Mouse (Mus musculus): Measurements from ENCODE around the gene Eif2b2.

Eif2b2 gene

GRCm38 (mm10) chr12:85194623-85195018 lies 24.7 kb upstream of the Eif2b2 start:
- no peak for DNase-seq (ENCODE audit: low spot score)

- DNase-seq (ENCODE audit: low spot score): no peak
Observed at GRCm38 (mm10) chr12:85195086-85195485, 24.2 kb upstream of the Eif2b2 start.

- no peak for DNase-seq (ENCODE audit: low spot score)
Observed at GRCm38 (mm10) chr12:85196191-85196590, 23.1 kb upstream of the Eif2b2 start.

- no peak for DNase-seq (ENCODE audit: low spot score)
Observed at GRCm38 (mm10) chr12:85197371-85197770, 21.9 kb upstream of the Eif2b2 start.

- DNase-seq (ENCODE audit: low spot score): peak; percentile 79
Observed at GRCm38 (mm10) chr12:85197936-85198335, 21.3 kb upstream of the Eif2b2 start.

- DNase-seq (ENCODE audit: low spot score): no peak
Observed at GRCm38 (mm10) chr12:85199954-85200353, 19.3 kb upstream of the Eif2b2 start.

- DNase-seq (ENCODE audit: low spot score): peak; percentile 53
Observed at GRCm38 (mm10) chr12:85200929-85201829, 18.1 kb upstream of the Eif2b2 start.

- no peak for DNase-seq (ENCODE audit: low spot score)
Observed at GRCm38 (mm10) chr12:85201830-85202147, 17.5 kb upstream of the Eif2b2 start.

- DNase-seq (ENCODE audit: low spot score): no peak
Observed at GRCm38 (mm10) chr12:85202191-85202590, 17.1 kb upstream of the Eif2b2 start.

- no peak for DNase-seq (ENCODE audit: low spot score)
Observed at GRCm38 (mm10) chr12:85203699-85204098, 15.6 kb upstream of the Eif2b2 start.

GRCm38 (mm10) chr12:85204105-85204504 lies 15.2 kb upstream of the Eif2b2 start:
- DNase-seq (ENCODE audit: low spot score): no peak

- no peak for DNase-seq (ENCODE audit: low spot score)
Observed at GRCm38 (mm10) chr12:85205425-85205824, 13.9 kb upstream of the Eif2b2 start.

- DNase-seq (ENCODE audit: low spot score): no peak
Observed at GRCm38 (mm10) chr12:85208687-85209199, 10.5 kb upstream of the Eif2b2 start.

- peak; percentile 13 for DNase-seq (ENCODE audit: low spot score)
Observed at GRCm38 (mm10) chr12:85215031-85215430, 4.2 kb upstream of the Eif2b2 start.

- DNase-seq (ENCODE audit: low spot score): no peak
Observed at GRCm38 (mm10) chr12:85217733-85218310, 1.5 kb upstream of the Eif2b2 start.

- peak; percentile 19 for DNase-seq (ENCODE audit: low spot score)
Observed at GRCm38 (mm10) chr12:85219905-85220290, 617 bp downstream of the Eif2b2 start.

GRCm38 (mm10) chr12:85227227-85227626 lies 7.9 kb downstream of the Eif2b2 start:
- DNase-seq (ENCODE audit: low spot score): peak; percentile 21

GRCm38 (mm10) chr12:85227876-85228599 lies 8.8 kb downstream of the Eif2b2 start:
- no peak for DNase-seq (ENCODE audit: low spot score)

GRCm38 (mm10) chr12:85233376-85234358 lies 14.4 kb downstream of the Eif2b2 start:
- DNase-seq (ENCODE audit: low spot score): no peak

GRCm38 (mm10) chr12:85237553-85237952 lies 18.3 kb downstream of the Eif2b2 start:
- DNase-seq (ENCODE audit: low spot score): no peak

GRCm38 (mm10) chr12:85252083-85252482 lies 32.8 kb downstream of the Eif2b2 start:
- no peak for DNase-seq (ENCODE audit: low spot score)

Data from embryo, embryonic 10.5 days (tissue).